Mouse (Mus musculus) G1E (cell line): Measurements from ENCODE around the gene Pdzd2.

Experiments used
- CTCF ChIP-seq: IDR thresholded peaks from 2 replicates; pipeline ENCODE4 v1.5.1; 2012; ENCODE audit warnings: low read depth, low read length, inconsistent platforms, mixed read lengths
- GATA1 ChIP-seq: IDR thresholded peaks from 2 replicates; pipeline ENCODE4 v1.6.1; 2012; ENCODE audit warnings: borderline replicate concordance, low read length, inconsistent platforms, mixed read lengths
- GATA2 ChIP-seq: IDR thresholded peaks from 2 replicates; pipeline ENCODE4 v1.6.1; 2012; ENCODE audit warnings: low read depth, low read length, inconsistent platforms, borderline replicate concordance
- POLR2AphosphoS5 ChIP-seq: IDR thresholded peaks from 2 replicates; pipeline ENCODE4 v1.6.1; 2012; ENCODE audit warnings: low read depth, low read length, inconsistent platforms; ENCODE audit not compliant: insufficient replicate concordance
- TAL1 ChIP-seq: conservative IDR thresholded peaks from 2 replicates; pipeline ENCODE4 v1.6.1; 2012; ENCODE audit warnings: low read depth, low read length, inconsistent platforms, mixed read lengths

- no peak for TF ChIP-seq GATA2
- no peak for TF ChIP-seq CTCF
- no peak for TF ChIP-seq TAL1
- TF ChIP-seq GATA1 = no peak
- no peak for TF ChIP-seq POLR2AphosphoS5
Measured at GRCm38 (mm10) chr15:12749549-12750301, 10.0 kb upstream of the Pdzd2 start.
